Mouse (Mus musculus): ENCODE data around the gene Gtsf2. TPM values are rescaled to one million over a fixed set of nuclear protein-coding genes. Genes with fewer than 3 reads are reported as not detected.
A peak's percentile ranks its signal among the peaks of the same experiment; 100 is the strongest.
"Not testable (repeated sequence)": the region's sequence is repeated elsewhere in the genome, so short reads cannot be mapped to it uniquely, and the experiment has no call there.

Gene Gtsf2
- total RNA-seq (2017): not detected in 2 replicates

DNA sequence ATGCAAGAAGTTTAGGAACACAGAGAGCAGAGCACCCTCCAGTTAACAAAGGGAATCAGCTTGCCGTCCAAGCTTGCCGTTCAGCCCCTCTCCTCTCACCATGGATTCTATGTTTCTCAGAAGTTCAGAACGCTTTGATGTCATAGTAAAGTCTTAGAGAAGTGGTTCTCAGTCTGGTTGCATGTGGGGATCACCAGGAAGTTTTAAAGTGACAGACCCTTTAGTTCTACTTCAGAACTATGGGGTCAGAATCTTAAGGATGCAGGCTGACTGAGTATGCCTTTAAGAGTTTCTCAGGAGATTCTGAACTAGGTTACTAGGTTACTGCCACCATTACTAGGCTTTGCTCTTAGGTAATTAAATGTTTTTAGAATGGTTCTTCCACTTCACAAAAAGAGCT lies at the start of gene Gtsf2:
Gene Gtsf2 (minus strand): TSS at position 101 of the 400 bp plus-strand sequence.
- ATAC-seq (replicated peaks in 1 of 2; ENCODE audit: insufficient read depth in 1 of 2, low FRiP score in 2 of 2, low TSS enrichment in 1 of 2, low read depth in 1 of 2, poor library complexity in 2 of 2, severe bottlenecking in 2 of 2): no peak

DNA sequence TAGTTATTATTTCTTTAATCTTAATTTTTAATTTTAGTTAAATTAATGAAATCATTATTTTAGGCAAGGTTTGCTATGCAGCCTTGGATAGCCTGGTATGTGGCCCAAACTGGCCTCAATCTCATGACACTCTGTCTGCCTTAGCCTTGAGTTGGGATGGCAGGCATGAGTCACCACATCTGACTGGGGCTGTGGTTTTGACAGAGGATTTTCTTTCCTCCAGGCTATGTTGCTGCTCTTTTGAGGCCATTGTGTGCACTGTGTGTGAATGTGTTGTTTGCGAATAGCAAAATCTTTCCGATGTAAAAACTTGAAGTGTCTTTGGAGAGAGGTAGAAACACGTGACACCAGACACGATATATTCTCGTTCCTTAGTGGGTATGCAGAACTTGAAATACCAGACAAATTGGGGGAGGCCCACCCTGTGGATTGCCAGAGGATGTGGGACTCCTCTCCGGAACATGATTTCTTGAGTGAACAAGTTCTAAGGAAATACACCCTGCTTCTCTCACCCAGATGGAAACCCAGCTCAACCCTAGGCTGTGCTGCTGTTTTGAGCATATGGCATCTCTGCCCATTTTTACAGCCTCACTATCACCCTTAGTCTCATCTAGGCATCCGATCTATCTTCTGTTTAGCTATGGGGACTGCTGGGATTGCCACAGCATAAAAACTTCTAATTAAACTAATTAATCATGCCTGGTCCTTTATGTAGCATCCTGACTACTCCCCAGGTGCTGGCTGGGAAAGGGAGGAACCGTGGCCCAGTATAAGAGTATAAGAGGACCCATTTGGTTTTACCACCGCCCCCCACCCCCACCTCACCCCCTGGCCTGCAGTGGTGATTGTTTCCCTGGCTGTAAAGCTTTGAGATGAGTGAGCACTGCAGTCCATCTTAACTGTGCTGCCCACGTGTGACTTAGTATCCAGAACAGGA lies 48.2 kb upstream of the Gtsf2 start:
- ATAC-seq (replicated peaks in 1 of 2; ENCODE audit: insufficient read depth in 1 of 2, low FRiP score in 2 of 2, low TSS enrichment in 1 of 2, low read depth in 1 of 2, poor library complexity in 2 of 2, severe bottlenecking in 2 of 2): no peak

DNA sequence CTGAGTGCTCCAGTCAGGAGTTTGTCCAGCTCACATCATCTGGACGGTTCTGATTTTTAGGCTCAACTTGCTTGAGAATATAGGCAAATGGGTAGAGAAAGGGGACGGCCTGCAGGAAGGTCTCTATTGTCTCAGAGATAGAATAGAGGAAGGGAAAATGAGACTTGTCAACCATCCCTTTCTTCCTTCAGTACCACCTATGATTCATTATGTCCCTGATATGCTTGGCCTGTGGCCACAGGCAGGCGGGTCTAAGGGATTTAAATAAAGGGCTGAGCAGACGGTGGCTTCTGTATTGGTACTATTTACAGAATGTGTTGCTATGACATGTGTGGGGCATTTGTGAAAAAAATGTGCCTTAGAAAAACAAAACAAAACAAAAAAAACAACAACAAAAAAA lies 40.1 kb upstream of the Gtsf2 start:
- ATAC-seq (replicated peaks in 1 of 2; ENCODE audit: insufficient read depth in 1 of 2, low FRiP score in 2 of 2, low TSS enrichment in 1 of 2, low read depth in 1 of 2, poor library complexity in 2 of 2, severe bottlenecking in 2 of 2): no peak

- ATAC-seq (replicated peaks in 1 of 2; ENCODE audit: insufficient read depth in 1 of 2, low FRiP score in 2 of 2, low TSS enrichment in 1 of 2, low read depth in 1 of 2, poor library complexity in 2 of 2, severe bottlenecking in 2 of 2): no peak
Measured at GRCm38 (mm10) chr15:103486658-103487057, 38.4 kb upstream of the Gtsf2 start.

- no peak for ATAC-seq (replicated peaks in 1 of 2; ENCODE audit: insufficient read depth in 1 of 2, low FRiP score in 2 of 2, low TSS enrichment in 1 of 2, low read depth in 1 of 2, poor library complexity in 2 of 2, severe bottlenecking in 2 of 2)
Measured at GRCm38 (mm10) chr15:103485106-103485505, 36.8 kb upstream of the Gtsf2 start.

DNA sequence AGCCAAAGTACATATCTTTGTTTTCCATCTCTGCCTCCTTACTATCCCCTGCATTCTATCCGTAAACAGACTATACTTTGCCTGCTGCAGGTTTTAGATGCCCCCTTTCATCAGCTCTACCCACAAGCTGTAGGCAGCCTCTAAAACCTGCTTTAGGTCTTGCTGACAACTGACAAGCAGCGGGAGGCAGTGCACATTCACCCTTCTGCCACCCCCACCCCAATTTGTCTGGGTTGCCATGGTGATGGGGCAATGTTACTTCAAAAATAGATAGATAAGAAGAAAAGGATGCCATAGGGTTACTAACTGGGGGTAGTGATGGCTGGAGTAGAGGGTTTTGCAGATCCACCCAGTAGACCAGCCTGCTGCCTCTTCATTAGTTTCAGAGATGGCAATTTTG lies 36.2 kb upstream of the Gtsf2 start:
- no peak for ATAC-seq (replicated peaks in 1 of 2; ENCODE audit: insufficient read depth in 1 of 2, low FRiP score in 2 of 2, low TSS enrichment in 1 of 2, low read depth in 1 of 2, poor library complexity in 2 of 2, severe bottlenecking in 2 of 2)

- no peak for ATAC-seq (replicated peaks in 1 of 2; ENCODE audit: insufficient read depth in 1 of 2, low FRiP score in 2 of 2, low TSS enrichment in 1 of 2, low read depth in 1 of 2, poor library complexity in 2 of 2, severe bottlenecking in 2 of 2)
Measured at GRCm38 (mm10) chr15:103482488-103482887, 34.2 kb upstream of the Gtsf2 start.

DNA sequence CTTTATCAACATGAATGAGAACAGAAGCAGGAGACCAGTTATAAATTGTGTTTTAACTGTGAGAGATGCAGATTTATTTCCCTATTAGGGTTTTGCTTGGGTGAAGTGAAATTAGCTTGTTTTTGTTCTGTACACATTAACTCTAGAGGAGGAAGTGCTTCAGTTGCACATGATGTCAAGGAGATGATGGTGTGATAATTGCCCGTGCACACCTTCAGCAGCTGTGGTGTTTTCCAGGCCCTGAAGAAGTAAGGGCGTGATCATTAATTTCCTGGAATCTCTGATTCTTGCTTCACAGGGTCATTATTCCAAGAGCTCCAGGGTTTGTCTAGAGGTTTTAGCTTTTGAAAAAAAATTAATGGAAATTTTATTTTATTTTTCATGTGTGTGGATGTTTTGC lies 31.9 kb upstream of the Gtsf2 start:
- ATAC-seq (replicated peaks in 1 of 2; ENCODE audit: insufficient read depth in 1 of 2, low FRiP score in 2 of 2, low TSS enrichment in 1 of 2, low read depth in 1 of 2, poor library complexity in 2 of 2, severe bottlenecking in 2 of 2): no peak

DNA sequence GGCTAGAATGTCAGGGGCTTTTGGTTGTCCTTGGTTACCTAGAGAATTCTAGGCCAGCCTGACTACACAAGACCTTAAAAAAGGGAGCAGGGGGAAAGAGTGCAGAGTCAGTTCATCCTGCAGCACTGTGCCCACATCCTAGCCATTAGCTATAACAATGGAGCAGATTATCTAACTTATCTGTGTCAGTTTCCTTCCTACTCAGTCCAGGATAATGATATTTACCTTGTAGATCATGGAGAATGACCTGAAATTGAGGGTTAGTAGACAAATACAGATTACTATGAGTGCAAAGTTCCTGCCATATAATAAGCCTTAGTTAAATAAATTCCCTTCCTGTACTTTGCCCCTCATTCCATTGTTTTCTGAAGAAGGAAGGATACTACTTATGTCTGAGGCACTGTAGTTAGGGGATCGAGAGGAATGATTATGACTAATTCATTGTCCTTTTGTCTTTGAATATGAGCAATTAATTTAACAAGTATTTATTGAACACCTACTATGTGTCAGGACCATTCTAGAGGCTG lies 30.9 kb upstream of the Gtsf2 start:
- no peak for ATAC-seq (replicated peaks in 1 of 2; ENCODE audit: insufficient read depth in 1 of 2, low FRiP score in 2 of 2, low TSS enrichment in 1 of 2, low read depth in 1 of 2, poor library complexity in 2 of 2, severe bottlenecking in 2 of 2)

GRCm38 (mm10) chr15:103473769-103474168 lies 25.5 kb upstream of the Gtsf2 start:
- ATAC-seq (replicated peaks in 1 of 2; ENCODE audit: insufficient read depth in 1 of 2, low FRiP score in 2 of 2, low TSS enrichment in 1 of 2, low read depth in 1 of 2, poor library complexity in 2 of 2, severe bottlenecking in 2 of 2): no peak

DNA sequence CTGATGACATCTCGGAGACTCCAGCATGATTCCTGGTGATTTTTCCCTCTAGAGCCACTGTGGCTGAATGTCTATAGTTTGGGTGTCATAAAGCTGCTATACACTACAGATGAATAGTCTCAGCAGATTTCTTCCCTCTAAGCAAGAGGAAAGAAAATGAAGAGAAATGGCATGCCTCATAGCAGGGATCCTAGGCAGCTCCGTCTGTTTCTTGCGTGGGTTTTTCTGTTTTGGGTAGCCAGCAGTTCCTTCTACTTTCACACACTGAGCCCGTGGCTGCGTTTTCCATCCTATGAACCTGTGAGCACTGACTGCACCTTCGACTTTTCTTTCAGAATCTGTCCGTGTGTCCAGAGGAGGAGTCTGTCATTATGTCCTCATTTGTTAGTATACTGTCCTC lies 24.9 kb upstream of the Gtsf2 start:
- ATAC-seq (replicated peaks in 1 of 2; ENCODE audit: insufficient read depth in 1 of 2, low FRiP score in 2 of 2, low TSS enrichment in 1 of 2, low read depth in 1 of 2, poor library complexity in 2 of 2, severe bottlenecking in 2 of 2): no peak

- ATAC-seq (replicated peaks in 1 of 2; ENCODE audit: insufficient read depth in 1 of 2, low FRiP score in 2 of 2, low TSS enrichment in 1 of 2, low read depth in 1 of 2, poor library complexity in 2 of 2, severe bottlenecking in 2 of 2): no peak
Measured at GRCm38 (mm10) chr15:103472265-103472664, 24.0 kb upstream of the Gtsf2 start.

DNA sequence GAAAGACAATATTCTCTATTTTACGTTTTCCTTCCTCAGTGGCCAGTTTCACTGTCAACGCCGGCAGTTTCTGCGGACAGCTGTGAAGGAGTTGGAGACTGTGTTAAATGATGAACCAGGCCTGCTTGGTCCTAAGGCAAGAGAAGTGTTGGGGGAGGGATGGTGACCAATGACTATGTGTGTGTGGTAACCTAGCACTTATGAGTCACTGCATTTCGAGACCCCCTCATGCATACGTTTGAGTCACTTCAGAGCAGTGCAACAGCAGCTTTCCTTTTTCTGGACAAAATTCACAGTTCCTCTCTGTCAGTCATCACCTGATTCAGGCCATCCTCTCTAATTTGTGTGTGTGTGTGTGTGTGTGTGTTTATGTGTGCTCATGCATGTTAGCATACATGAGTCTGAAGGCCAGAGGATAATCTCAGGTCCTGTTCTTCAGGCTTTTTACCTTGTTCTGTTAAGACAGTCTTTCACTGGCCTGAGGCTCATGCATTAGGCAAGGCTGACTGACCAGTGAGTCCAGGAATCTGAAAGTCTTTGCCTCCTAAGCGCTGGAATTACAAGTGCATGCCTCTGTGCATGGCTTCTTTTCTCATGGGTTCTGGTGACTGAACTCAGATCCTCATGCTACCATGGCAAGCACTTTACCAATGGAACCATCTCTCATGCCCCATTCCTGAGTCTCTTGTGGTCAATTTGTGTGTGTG lies 23.4 kb upstream of the Gtsf2 start:
- no peak for ATAC-seq (replicated peaks in 1 of 2; ENCODE audit: insufficient read depth in 1 of 2, low FRiP score in 2 of 2, low TSS enrichment in 1 of 2, low read depth in 1 of 2, poor library complexity in 2 of 2, severe bottlenecking in 2 of 2)

- peak; percentile 92 to 95 for ATAC-seq (replicated peaks in 1 of 2; ENCODE audit: insufficient read depth in 1 of 2, low FRiP score in 2 of 2, low TSS enrichment in 1 of 2, low read depth in 1 of 2, poor library complexity in 2 of 2, severe bottlenecking in 2 of 2)
Measured at GRCm38 (mm10) chr15:103462539-103463261, 14.4 kb upstream of the Gtsf2 start.

- ATAC-seq (replicated peaks in 1 of 2; ENCODE audit: insufficient read depth in 1 of 2, low FRiP score in 2 of 2, low TSS enrichment in 1 of 2, low read depth in 1 of 2, poor library complexity in 2 of 2, severe bottlenecking in 2 of 2): no peak
Measured at GRCm38 (mm10) chr15:103454449-103454848, 6.2 kb upstream of the Gtsf2 start.

- ATAC-seq (replicated peaks in 1 of 2; ENCODE audit: insufficient read depth in 1 of 2, low FRiP score in 2 of 2, low TSS enrichment in 1 of 2, low read depth in 1 of 2, poor library complexity in 2 of 2, severe bottlenecking in 2 of 2): peak; percentile 100
Measured at GRCm38 (mm10) chr15:103453551-103454218, 5.4 kb upstream of the Gtsf2 start, which contains the start of gene Nckap1l. Nckap1l (plus strand) TSS chr15:103453794.

DNA sequence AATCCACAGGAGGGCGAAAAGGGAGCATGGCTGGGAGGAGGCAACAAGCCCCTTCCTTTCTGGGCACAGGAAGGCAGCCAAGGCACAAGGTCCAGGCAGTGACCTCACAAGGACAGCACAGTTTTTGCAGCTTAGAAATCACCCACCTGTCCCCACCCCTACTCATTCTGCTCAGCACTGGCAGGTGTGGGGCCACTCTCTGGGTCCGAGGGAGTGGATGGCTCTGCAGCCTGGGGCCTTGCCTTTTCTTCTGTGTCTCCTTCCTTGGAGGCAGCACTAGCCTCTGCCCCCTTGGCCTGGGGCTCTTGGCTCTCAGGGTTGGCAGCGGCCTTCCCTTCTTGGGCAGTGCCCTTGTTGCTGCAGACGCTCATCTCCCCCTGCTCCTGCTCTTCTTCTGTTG lies 2.3 kb downstream of the Gtsf2 start:
- not testable (repeated sequence) for ATAC-seq (replicated peaks in 1 of 2; ENCODE audit: insufficient read depth in 1 of 2, low FRiP score in 2 of 2, low TSS enrichment in 1 of 2, low read depth in 1 of 2, poor library complexity in 2 of 2, severe bottlenecking in 2 of 2)

Data from hematopoietic stem cell, adult 5-6 weeks (primary cell).